33 mouse cellular contexts compared by ENCODE assay signal in genomic region chr12:58942544-58942943, GRCm38 (mm10).
"Had no signal": no experiment of that assay in that cellular context is flagged by ENCODE, and none has a peak within 500 bp of the region (broad histone marks: within the 10 kb centered on the region; RNA-seq: fewer than 3 reads in every experiment).

No protein-coding gene starts in this region.

- H3K9ac ChIP-seq: heart, embryonic 12.5 days; heart, embryonic 13.5 days; heart, embryonic 15.5 days; hindbrain, embryonic 12.5 days; hindbrain, embryonic 13.5 days; hindbrain, embryonic 14.5 days; hindbrain, embryonic 15.5 days; kidney, embryonic 15.5 days had no signal

- ATAC-seq: hindbrain, embryonic 16.5 days; hindbrain, postnatal 0 days; inflammation-experienced regulatory T-cells, adult 6 months had no signal

- H3K9me3 ChIP-seq: heart, embryonic 10.5 days; heart, embryonic 12.5 days; heart, embryonic 13.5 days; heart, embryonic 15.5 days; hindbrain, embryonic 10.5 days; hindbrain, embryonic 12.5 days; hindbrain, embryonic 13.5 days; hindbrain, embryonic 15.5 days; kidney, embryonic 15.5 days had no signal

- H3K4me3 ChIP-seq: heart, adult 2 months; heart, embryonic 10.5 days; heart, embryonic 12.5 days; heart, embryonic 13.5 days; heart, embryonic 15.5 days; hindbrain, embryonic 10.5 days; hindbrain, embryonic 12.5 days; hindbrain, embryonic 13.5 days; hindbrain, embryonic 15.5 days; kidney, embryonic 15.5 days; layer of hippocampus, adult 2 months; left cerebral cortex, adult 2 months had no signal

- H3K36me3 ChIP-seq: heart, embryonic 10.5 days; heart, embryonic 12.5 days; heart, embryonic 13.5 days; heart, embryonic 15.5 days; hindbrain, embryonic 10.5 days; hindbrain, embryonic 12.5 days; hindbrain, embryonic 13.5 days; hindbrain, embryonic 15.5 days; kidney, embryonic 15.5 days had no signal

- H3K4me1 ChIP-seq: heart, embryonic 10.5 days; heart, embryonic 12.5 days; heart, embryonic 15.5 days; hindbrain, embryonic 10.5 days; hindbrain, embryonic 12.5 days; hindbrain, embryonic 13.5 days; hindbrain, embryonic 15.5 days; kidney, embryonic 15.5 days had no signal

- H3K27ac ChIP-seq: heart, adult 2 months; heart, embryonic 10.5 days; heart, embryonic 13.5 days; heart, embryonic 15.5 days; hindbrain, embryonic 10.5 days; hindbrain, embryonic 12.5 days; hindbrain, embryonic 13.5 days; hindbrain, embryonic 14.5 days; hindbrain, embryonic 15.5 days; hindbrain, postnatal 0 days; kidney, embryonic 15.5 days; kidney, postnatal 0 days; layer of hippocampus, adult 2 months; left cerebral cortex, adult 2 months had no signal

- DNase-seq: heart, adult 2 months; heart, postnatal 10 days; heart, postnatal 14 days; heart, postnatal 36 days; heart, postnatal 4 days; kidney, adult 11 months; kidney, adult 2 months; kidney, adult 8-10 months; kidney, adult 9 months; kidney, postnatal 10 days; kidney, postnatal 14 days; kidney, postnatal 25 days; kidney, postnatal 36 days; kidney, postnatal 4 days; layer of hippocampus, adult 9-11 months; layer of hippocampus, postnatal 36 days had no signal

- H3K4me2 ChIP-seq: heart, embryonic 11.5 days; heart, embryonic 12.5 days; heart, embryonic 13.5 days; heart, embryonic 15.5 days; hindbrain, embryonic 12.5 days; hindbrain, embryonic 13.5 days; hindbrain, embryonic 14.5 days; hindbrain, embryonic 15.5 days; kidney, embryonic 15.5 days had no signal

- H3K27me3 ChIP-seq: heart, embryonic 12.5 days; heart, embryonic 13.5 days; heart, embryonic 15.5 days; hindbrain, embryonic 12.5 days; hindbrain, embryonic 13.5 days; hindbrain, embryonic 15.5 days; kidney, embryonic 15.5 days had no signal
